ENCODE assay signal across 21 mouse cellular contexts in the genomic region with DNA sequence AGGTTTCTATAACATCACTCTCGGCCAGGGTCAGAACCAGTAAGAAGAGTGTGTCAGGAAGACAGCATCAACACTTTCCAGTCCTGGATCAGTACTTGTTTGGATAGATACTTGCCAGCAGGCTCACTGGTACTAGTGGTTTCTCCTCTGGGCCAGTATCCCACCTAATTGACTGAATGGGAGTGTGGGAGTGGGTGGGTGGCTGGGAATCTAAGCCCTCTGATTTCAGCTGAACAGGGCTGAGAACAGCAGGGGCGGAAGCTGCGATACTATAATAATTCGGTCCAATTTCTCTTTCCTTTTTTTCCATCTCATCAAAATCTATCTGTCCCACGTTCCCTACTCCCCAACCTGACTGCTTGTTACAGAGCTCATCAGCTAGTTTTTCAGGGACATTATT.
"Had no signal": no experiment of that assay in that cellular context is flagged by ENCODE, and none has a peak within 500 bp of the region (broad histone marks: within the 10 kb centered on the region; RNA-seq: fewer than 3 reads in every experiment).

No protein-coding gene starts in this region.

- DNase-seq: heart, postnatal 10 days; heart, postnatal 14 days; heart, postnatal 36 days; heart, postnatal 4 days; kidney, adult 11 months; kidney, adult 18-20 months; kidney, adult 2 months; kidney, adult 8-10 months; kidney, adult 9 months; kidney, postnatal 10 days; kidney, postnatal 14 days; kidney, postnatal 25 days; kidney, postnatal 36 days; kidney, postnatal 4 days; layer of hippocampus, postnatal 36 days had no signal

- ATAC-seq: hindbrain, embryonic 16.5 days; hindbrain, postnatal 0 days; inflammation-experienced regulatory T-cells, adult 6 months; intestine, embryonic 15.5 days; intestine, embryonic 16.5 days; intestine, postnatal 0 days had no signal
